Comparison of ENCODE assay signal across 7 mouse cellular contexts in the genomic region with DNA sequence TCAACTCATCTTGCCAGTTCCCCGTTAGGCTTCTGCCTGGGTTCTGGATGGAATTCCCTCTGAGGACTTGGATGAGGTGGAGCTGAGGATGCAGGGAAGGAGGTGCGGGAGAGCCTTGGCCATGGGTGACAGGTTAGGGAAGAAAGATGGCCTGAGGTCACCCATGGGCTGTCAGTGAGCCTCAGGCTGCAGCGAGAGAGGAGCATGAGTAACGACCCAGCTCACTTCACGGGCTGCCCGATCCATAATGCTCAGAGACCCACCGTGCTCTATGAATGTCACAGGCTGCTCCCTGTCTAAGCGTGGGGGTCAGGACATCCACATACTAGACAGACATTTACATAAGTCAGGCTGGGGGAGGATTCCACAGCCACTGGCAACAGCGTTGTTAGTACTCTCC. TPM values are rescaled to one million over a fixed set of nuclear protein-coding genes. Genes with fewer than 3 reads are reported as not detected.
DNase-seq lines count a peak whose midpoint lies in the region; ATAC-seq and TF ChIP-seq lines count a peak whose summit lies in the region.
"Not testable (repeated sequence)": the region's sequence is repeated elsewhere in the genome, so short reads cannot be mapped to it uniquely, and the experiment has no call there.
"Had no signal": no experiment of that assay in that cellular context is flagged by ENCODE, and none has a peak within 500 bp of the region (broad histone marks: within the 10 kb centered on the region; RNA-seq: fewer than 3 reads in every experiment).

No protein-coding gene starts in this region.

- 25% methylated on average over 9 of the region's 9 CpGs for WGBS in cerebellum, adult 2 months
- 29% methylated on average over 9 of the region's 9 CpGs for WGBS in kidney, embryonic 15.5 days

- peak overlapping the region; percentile 41 for H3K27ac ChIP-seq in cerebellum, adult 2 months (ENCODE audit: insufficient read depth, low read length)
- H3K27ac ChIP-seq in cortical plate, adult 2 months (ENCODE audit: insufficient read depth, low read length) = peak overlapping the region; percentile 97
- not testable (repeated sequence) for H3K27ac ChIP-seq in kidney, embryonic 15.5 days
- H3K27ac ChIP-seq in left cerebral cortex, adult 2 months = peak overlapping the region; percentile 82

- peak; percentile 48 to 57 for DNase-seq in cerebellum, adult 2 months
- DNase-seq in cerebellum, postnatal 25 days = peak; percentile 46 to 58
- DNase-seq in left cerebral cortex, adult 2 months (ENCODE audit: extremely low spot score in 1 of 2, low spot score in 2 of 2) = not testable (repeated sequence)

- peak; percentile 44; the same call in 1 of the 2 replicates for ATAC-seq in frontal cortex, adult (ENCODE audit: low TSS enrichment)
- 0 out of 2 replicates have a peak, but pooled peaks have one; percentile 6 for ATAC-seq in kidney, embryonic 15.5 days (replicated peaks; ENCODE audit: low FRiP score)

- not testable (repeated sequence) for H3K27me3 ChIP-seq in cerebellum, adult 2 months (ENCODE audit: control insufficient read depth, insufficient read depth, low read length); kidney, embryonic 15.5 days

- not testable (repeated sequence) for H3K4me3 ChIP-seq in cerebellum, adult 2 months (replicated peaks; ENCODE audit: insufficient read depth, low read depth, low read length); cortical plate, adult 2 months (ENCODE audit: insufficient read depth, low read length); kidney, embryonic 15.5 days (replicated peaks); left cerebral cortex, adult 2 months

- intact Hi-C loops in left cerebral cortex, adult 2 months (cut with DNase I) = loop anchor here (2.0 kb wide), 2 partner anchors 33 to 49 kb away; no protein-coding TSS in a partner anchor

- H3K4me2 ChIP-seq in kidney, embryonic 15.5 days = not testable (repeated sequence)

- TF ChIP-seq POLR2A in cerebellum, adult 2 months (IDR thresholded peaks at IDR 0.05; ENCODE audit: borderline replicate concordance, insufficient read depth, low read length); cortical plate, adult 2 months (IDR thresholded peaks at IDR 0.05; ENCODE audit: extremely low read depth, insufficient read depth, low read length): not testable (repeated sequence)

- H3K9ac ChIP-seq in kidney, embryonic 15.5 days = not testable (repeated sequence)

- peaks cover 41% of the 10 kb centered on the region for H3K4me1 ChIP-seq in cerebellum, adult 2 months (ENCODE audit: control insufficient read depth, insufficient read depth, low read length)
- H3K4me1 ChIP-seq in cortical plate, adult 2 months (ENCODE audit: control insufficient read depth, insufficient read depth, low read length) = peaks cover 13% of the 10 kb centered on the region
- not testable (repeated sequence) for H3K4me1 ChIP-seq in kidney, embryonic 15.5 days

- H3K9me3 ChIP-seq in kidney, embryonic 15.5 days (replicated peaks) = not testable (repeated sequence)

- H3K36me3 ChIP-seq in kidney, embryonic 15.5 days = peaks cover 37% of the 10 kb centered on the region

- not testable (repeated sequence) for TF ChIP-seq CTCF in cerebellum, adult 2 months (IDR thresholded peaks at IDR 0.05; ENCODE audit: borderline replicate concordance, insufficient read depth, low read depth, low read length); cortical plate, adult 2 months (IDR thresholded peaks at IDR 0.05; ENCODE audit: extremely low read depth, insufficient read depth, low read length); left cerebral cortex, adult 2 months (IDR thresholded peaks at IDR 0.05)

RNA-seq across cellular contexts. Expression of a gene that starts 50.3 kb away (rescaled TPM):
- polyA plus RNA-seq in cerebellum, adult 2 months (2012; rRNA removed) = 782 and 861 TPM in 2 replicates
- polyA plus RNA-seq in cortical plate, adult 2 months (2012; rRNA removed) = 585 and 611 TPM in 2 replicates
- 46.9 and 49.8 TPM in 2 replicates for polyA plus RNA-seq in kidney, embryonic 15.5 days (2015; fragmentation: Nextera tagmentation; extraction: Ambion mirVana)
- total RNA-seq in left cerebral cortex, adult 2 months (2021) = 100 to 1,000 TPM; 457 to 473 TPM

RNA-seq across cellular contexts. Expression of a gene that starts 54.5 kb away (rescaled TPM):
- polyA plus RNA-seq in cerebellum, adult 2 months (2012; rRNA removed) = 0.06 and 0.07 TPM in 2 replicates
- polyA plus RNA-seq in cortical plate, adult 2 months (2012; rRNA removed) = 0.67 and 0.85 TPM in 2 replicates
- 0.22 and 0.30 TPM in 2 replicates for polyA plus RNA-seq in kidney, embryonic 15.5 days (2015; fragmentation: Nextera tagmentation; extraction: Ambion mirVana)
- under 1 TPM; 0.41 to 0.51 TPM for total RNA-seq in left cerebral cortex, adult 2 months (2021)
- total RNA-seq: adrenal gland, postnatal 36 days had no signal

Comparison
In these comparisons a context has a peak if more than half of its experiments do, and no peak if none do; other contexts are left out.
1. RNA of a gene that starts 50.3 kb away (polyA plus RNA-seq): 782 to 861 TPM in cerebellum, adult 2 months and 585 to 611 TPM in cortical plate, adult 2 months; 46.9 to 49.8 TPM in kidney, embryonic 15.5 days; every median in the first group is over 10 times any median in the second.